Mouse (Mus musculus): ENCODE data around the gene Prkar2a. TPM values are rescaled to one million over a fixed set of nuclear protein-coding genes. Genes with fewer than 3 reads are reported as not detected.
A peak's percentile ranks its signal among the peaks of the same experiment; 100 is the strongest.

Prkar2a gene
- polyA plus RNA-seq, 1 experiment from 2014 or later: 41.8 TPM

GRCm38 (mm10) chr9:108726116-108726515 lies 37.0 kb downstream of the Prkar2a start:
- WGBS: 85% methylated on average over 5 of the region's 5 CpGs

DNA sequence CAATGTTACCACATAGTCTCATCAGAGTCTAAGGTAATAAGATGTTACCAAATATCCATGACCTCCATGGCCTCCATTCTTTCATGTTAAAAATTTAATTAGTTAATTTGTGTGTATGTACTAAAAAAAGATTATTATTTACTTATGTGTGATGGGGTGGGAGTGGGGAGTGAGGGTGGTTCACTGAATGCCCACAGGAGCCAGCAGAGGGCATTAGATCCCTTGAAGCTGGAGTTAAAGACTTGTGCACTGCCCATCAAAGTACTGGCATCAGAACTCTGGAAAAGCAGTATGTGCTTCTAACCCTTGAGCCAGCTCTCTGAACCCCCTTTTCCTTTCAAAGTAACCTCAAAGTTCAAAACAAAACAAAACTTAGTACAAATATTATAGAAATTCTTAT lies 39.9 kb downstream of the Prkar2a start:
- Histone ChIP-seq H3K4me2 (no peak overlapping the region), H3K9me3 (replicated peaks) (no peaks in the 10 kb centered on the region), H3K9ac (no peak overlapping the region), H3K4me3 (no peak overlapping the region), H3K4me1 (replicated peaks) (no peaks in the 10 kb centered on the region), H3K27ac (ENCODE audit: poor library complexity, severe bottlenecking) (no peak overlapping the region), H3K27me3 (replicated peaks) (no peaks in the 10 kb centered on the region), H3K36me3 (peaks cover 13% of the 10 kb centered on the region)
- no peak for ATAC-seq (ENCODE audit: insufficient number of reproducible peaks, low FRiP score)

More at GRCm38 (mm10) chr9:108726116-108726515, 37.0 kb downstream of the Prkar2a start:
- no peak for ATAC-seq (ENCODE audit: insufficient number of reproducible peaks, low FRiP score)
- H3K4me2 ChIP-seq: no peak overlapping the region
- no peaks in the 10 kb centered on the region for H3K4me1 ChIP-seq (replicated peaks)
- H3K36me3 ChIP-seq: peaks cover 20% of the 10 kb centered on the region
- H3K27me3 ChIP-seq (replicated peaks): no peaks in the 10 kb centered on the region
- no peak overlapping the region for H3K27ac ChIP-seq (ENCODE audit: poor library complexity, severe bottlenecking)
- H3K4me3 ChIP-seq: no peak overlapping the region
- no peaks in the 10 kb centered on the region for H3K9me3 ChIP-seq (replicated peaks)
- no peak overlapping the region for H3K9ac ChIP-seq

DNA sequence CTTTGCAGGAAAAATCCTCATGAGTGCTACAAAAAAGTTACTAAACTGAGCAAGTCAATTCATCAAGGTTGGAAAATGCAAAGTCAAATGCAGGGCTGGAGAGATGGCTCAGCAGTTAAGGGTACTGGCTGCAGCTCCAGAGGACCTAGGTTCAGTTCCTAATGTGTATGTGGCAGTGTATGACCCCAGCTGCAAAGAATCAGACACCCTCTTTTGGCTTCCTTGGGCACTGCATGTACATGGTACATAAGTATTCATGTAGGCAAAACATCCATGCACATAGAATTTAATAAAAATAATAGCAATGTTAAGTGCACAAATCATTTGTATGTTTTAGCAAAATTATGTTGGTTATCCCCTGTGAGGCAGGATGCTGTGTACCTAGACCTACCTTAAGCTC lies 43.3 kb downstream of the Prkar2a start:
- no peaks in the 10 kb centered on the region for H3K27me3 ChIP-seq (replicated peaks)
- no peak for ATAC-seq (ENCODE audit: insufficient number of reproducible peaks, low FRiP score)
- H3K27ac ChIP-seq (ENCODE audit: poor library complexity, severe bottlenecking): no peak overlapping the region
- H3K4me2 ChIP-seq: no peak overlapping the region
- no peaks in the 10 kb centered on the region for H3K4me1 ChIP-seq (replicated peaks)
- peaks cover 38% of the 10 kb centered on the region for H3K36me3 ChIP-seq
- H3K4me3 ChIP-seq: no peak overlapping the region
- no peaks in the 10 kb centered on the region for H3K9me3 ChIP-seq (replicated peaks)
- H3K9ac ChIP-seq: no peak overlapping the region

- H3K36me3 ChIP-seq: peaks cover 35% of the 10 kb centered on the region
- no peak for ATAC-seq (ENCODE audit: insufficient number of reproducible peaks, low FRiP score)
- H3K27ac ChIP-seq (ENCODE audit: poor library complexity, severe bottlenecking): no peak overlapping the region
- H3K9ac ChIP-seq: no peak overlapping the region
- no peaks in the 10 kb centered on the region for H3K27me3 ChIP-seq (replicated peaks)
- no peaks in the 10 kb centered on the region for H3K9me3 ChIP-seq (replicated peaks)
- no peak overlapping the region for H3K4me2 ChIP-seq
- H3K4me1 ChIP-seq (replicated peaks): no peaks in the 10 kb centered on the region
- H3K4me3 ChIP-seq: no peak overlapping the region
These were observed 45.5 kb downstream of the Prkar2a start for GRCm38 (mm10) chr9:108734626-108735025.

- H3K27ac ChIP-seq (ENCODE audit: poor library complexity, severe bottlenecking): no peak overlapping the region
- H3K9ac ChIP-seq: no peak overlapping the region
- H3K4me1 ChIP-seq (replicated peaks): no peaks in the 10 kb centered on the region
- H3K4me2 ChIP-seq: no peak overlapping the region
- peaks cover 56% of the 10 kb centered on the region for H3K36me3 ChIP-seq
- no peaks in the 10 kb centered on the region for H3K9me3 ChIP-seq (replicated peaks)
- H3K4me3 ChIP-seq: no peak overlapping the region
- H3K27me3 ChIP-seq (replicated peaks): no peaks in the 10 kb centered on the region
- ATAC-seq (ENCODE audit: insufficient number of reproducible peaks, low FRiP score): no peak
- WGBS: 41% methylated on average over 3 of the region's 3 CpGs
These were observed 50.1 kb downstream of the Prkar2a start for GRCm38 (mm10) chr9:108739239-108739638.

GRCm38 (mm10) chr9:108740062-108740461 lies 50.9 kb downstream of the Prkar2a start:
- Histone ChIP-seq H3K4me2 (no peak overlapping the region), H3K9ac (no peak overlapping the region), H3K27me3 (replicated peaks) (no peaks in the 10 kb centered on the region), H3K27ac (ENCODE audit: poor library complexity, severe bottlenecking) (no peak overlapping the region), H3K9me3 (replicated peaks) (no peaks in the 10 kb centered on the region), H3K36me3 (peaks cover 53% of the 10 kb centered on the region), H3K4me1 (replicated peaks) (no peaks in the 10 kb centered on the region), H3K4me3 (no peak overlapping the region)
- 82% methylated on average over 1 of the region's 1 CpGs for WGBS
- no peak for ATAC-seq (ENCODE audit: insufficient number of reproducible peaks, low FRiP score)

DNA sequence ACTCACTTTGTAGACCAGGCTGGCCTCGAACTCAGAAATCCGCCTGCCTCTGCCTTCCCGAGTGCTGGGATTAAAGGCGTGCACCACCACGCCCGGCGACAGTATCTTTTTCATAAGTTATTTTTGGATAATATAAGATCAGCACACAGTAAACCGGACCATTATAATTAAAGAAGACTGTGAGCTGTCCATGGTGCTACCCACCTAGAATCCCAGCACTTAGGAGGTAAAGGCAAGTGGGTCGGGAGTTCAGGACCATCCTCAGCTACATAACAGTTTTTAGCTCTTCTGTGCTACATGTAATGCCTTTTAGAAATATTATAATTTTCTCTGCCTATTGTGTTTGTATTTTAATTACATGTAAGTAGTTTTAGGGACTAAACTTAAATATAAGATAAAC lies 52.9 kb downstream of the Prkar2a start:
- no peak overlapping the region for H3K4me3 ChIP-seq
- no peaks in the 10 kb centered on the region for H3K27me3 ChIP-seq (replicated peaks)
- no peak overlapping the region for H3K9ac ChIP-seq
- ATAC-seq (ENCODE audit: insufficient number of reproducible peaks, low FRiP score): no peak
- no peaks in the 10 kb centered on the region for H3K9me3 ChIP-seq (replicated peaks)
- 85% methylated on average over 9 of the region's 9 CpGs for WGBS
- H3K4me1 ChIP-seq (replicated peaks): peaks cover 2% of the 10 kb centered on the region; the same call in 1 of the 2 replicates
- H3K27ac ChIP-seq (ENCODE audit: poor library complexity, severe bottlenecking): no peak overlapping the region
- no peak overlapping the region for H3K4me2 ChIP-seq
- peaks cover 61% of the 10 kb centered on the region for H3K36me3 ChIP-seq

GRCm38 (mm10) chr9:108746876-108747499 lies 57.9 kb downstream of the Prkar2a start:
- 75% methylated on average over 14 of the region's 14 CpGs for WGBS

GRCm38 (mm10) chr9:108747694-108748093 lies 58.6 kb downstream of the Prkar2a start:
- Histone ChIP-seq H3K4me3 (no peak overlapping the region), H3K4me1 (replicated peaks) (peaks cover 25% of the 10 kb centered on the region), H3K27ac (ENCODE audit: poor library complexity, severe bottlenecking) (no peak overlapping the region), H3K4me2 (no peak overlapping the region), H3K36me3 (peaks cover 45% of the 10 kb centered on the region), H3K9me3 (replicated peaks) (no peaks in the 10 kb centered on the region), H3K9ac (no peak overlapping the region), H3K27me3 (replicated peaks) (no peaks in the 10 kb centered on the region)
- WGBS: 38% methylated on average over 3 of the region's 3 CpGs
- ATAC-seq (ENCODE audit: insufficient number of reproducible peaks, low FRiP score): peak; percentile 77

More at GRCm38 (mm10) chr9:108746876-108747499, 57.9 kb downstream of the Prkar2a start:
- H3K9ac ChIP-seq: no peak overlapping the region
- H3K4me1 ChIP-seq (replicated peaks): peaks cover 25% of the 10 kb centered on the region
- no peaks in the 10 kb centered on the region for H3K27me3 ChIP-seq (replicated peaks)
- H3K36me3 ChIP-seq: peaks cover 52% of the 10 kb centered on the region
- ATAC-seq (ENCODE audit: insufficient number of reproducible peaks, low FRiP score): no peak
- no peak overlapping the region; the same call in 1 of the 2 replicates for H3K27ac ChIP-seq (ENCODE audit: poor library complexity, severe bottlenecking)
- no peaks in the 10 kb centered on the region for H3K9me3 ChIP-seq (replicated peaks)
- no peak overlapping the region for H3K4me3 ChIP-seq
- H3K4me2 ChIP-seq: no peak overlapping the region

DNA sequence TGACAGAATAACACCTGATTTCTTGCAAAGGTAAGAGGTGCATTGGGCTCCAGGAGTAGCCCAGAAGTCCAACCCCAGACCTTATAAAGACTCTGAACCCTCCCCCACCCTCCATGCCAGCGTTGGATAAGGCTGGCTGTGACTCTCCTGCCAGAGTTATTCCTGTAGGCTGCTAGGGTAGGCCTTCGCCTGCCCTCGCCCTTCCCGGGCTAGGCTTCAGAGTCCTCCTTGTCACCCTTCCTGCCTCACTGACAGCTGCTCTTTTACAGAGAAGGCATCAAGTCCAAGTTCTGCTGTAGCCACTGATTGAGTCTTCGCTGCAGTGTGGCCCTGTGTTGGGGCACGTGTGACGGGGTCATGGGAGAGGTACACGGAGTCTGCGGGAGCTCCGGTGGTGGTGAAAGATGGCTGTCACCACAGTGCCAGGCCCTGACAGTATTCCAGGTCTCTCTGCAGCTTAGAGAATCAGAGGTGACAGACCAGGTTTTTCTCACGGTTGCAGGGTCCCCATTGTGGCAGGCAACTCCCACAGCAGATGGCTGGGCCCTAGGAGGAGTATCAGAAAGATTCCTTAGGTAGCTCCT lies 59.6 kb downstream of the Prkar2a start:
- Histone ChIP-seq H3K36me3 (peaks cover 36% of the 10 kb centered on the region), H3K9ac (no peak overlapping the region), H3K27ac (ENCODE audit: poor library complexity, severe bottlenecking) (peak overlapping the region; percentile 61; the same call in 1 of the 2 replicates)

DNA sequence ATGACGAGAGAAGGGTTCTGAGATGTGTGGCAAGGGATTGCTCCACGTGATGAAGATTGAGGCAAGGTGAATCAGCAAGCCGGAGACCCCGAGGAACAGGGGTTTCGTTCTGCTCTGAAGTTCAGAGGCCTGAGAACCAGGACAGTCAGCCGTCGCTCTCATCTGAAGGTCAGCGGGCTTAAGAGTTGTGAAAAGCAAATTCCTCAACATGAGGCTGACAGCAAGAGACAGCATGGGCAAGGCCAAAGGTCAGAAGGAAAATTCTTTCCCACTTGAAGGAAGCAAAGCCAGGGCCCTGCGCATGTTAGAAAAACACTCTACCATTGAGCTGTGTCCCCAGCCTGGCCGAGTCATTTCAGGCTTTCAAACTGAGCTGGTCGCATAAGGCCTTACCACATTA lies 61.5 kb downstream of the Prkar2a start:
- Histone ChIP-seq H3K9me3 (replicated peaks) (no peaks in the 10 kb centered on the region), H3K4me1 (replicated peaks) (peaks cover 25% of the 10 kb centered on the region), H3K9ac (no peak overlapping the region), H3K4me2 (no peak overlapping the region), H3K36me3 (peaks cover 20% of the 10 kb centered on the region), H3K27me3 (replicated peaks) (no peaks in the 10 kb centered on the region), H3K4me3 (no peak overlapping the region), H3K27ac (ENCODE audit: poor library complexity, severe bottlenecking) (no peak overlapping the region)
- no peak for ATAC-seq (ENCODE audit: insufficient number of reproducible peaks, low FRiP score)
- WGBS: 69% methylated on average over 11 of the region's 11 CpGs

More for the DNA sequence above, 59.6 kb downstream of the Prkar2a start:
- peak; percentile 61; the same call in 1 of the 2 replicates for ATAC-seq (ENCODE audit: insufficient number of reproducible peaks, low FRiP score)
- H3K9me3 ChIP-seq (replicated peaks): no peaks in the 10 kb centered on the region
- H3K27me3 ChIP-seq (replicated peaks): no peaks in the 10 kb centered on the region
- H3K4me1 ChIP-seq (replicated peaks): peaks cover 25% of the 10 kb centered on the region
- H3K4me3 ChIP-seq: no peak overlapping the region
- 41% methylated on average over 11 of the region's 11 CpGs for WGBS
- H3K4me2 ChIP-seq: no peak overlapping the region

Measured in heart, embryonic 12.5 days (tissue).